Mouse (Mus musculus): ENCODE measurements around the gene Rdh16f2. TPM values are rescaled to one million over a fixed set of nuclear protein-coding genes. Genes with fewer than 3 reads are reported as not detected.
A peak's percentile ranks its signal among the peaks of the same experiment; 100 is the strongest.

The Rdh16f2 gene
- polyA plus RNA-seq, 1 experiment from 2014 or later = not detected

- ChIA-PET CTCF (no interaction called here), POLR2A (no interaction called here)
- ATAC-seq (no peak), DNase-seq (ENCODE audit: low read depth, low spot score) (no peak)
- in situ Hi-C loops (cut with MboI; ENCODE audit: low pct_unique_long_range_greater_than_20kb) = no loop called here
- no peak for TF ChIP-seq CTCF (IDR thresholded peaks at IDR 0.05)
- no peaks in the 10 kb centered on the region for H3K27me3 ChIP-seq
These were observed 16.6 kb upstream of the Rdh16f2 start, which contains the start of gene Rdh19 for GRCm38 (mm10) chr10:127849628-127850027. Gene Rdh19 (plus strand): TSS chr10:127849928.

GRCm38 (mm10) chr10:127856376-127856775 lies 9.9 kb upstream of the Rdh16f2 start:
- CTCF ChIA-PET = no interaction called here
- POLR2A ChIA-PET = no interaction called here
- TF ChIP-seq CTCF (IDR thresholded peaks at IDR 0.05) = no peak
- ATAC-seq (no peak), DNase-seq (ENCODE audit: low read depth, low spot score) (no peak)
- in situ Hi-C loops (cut with MboI; ENCODE audit: low pct_unique_long_range_greater_than_20kb) = no loop called here
- peaks cover 3% of the 10 kb centered on the region for H3K27me3 ChIP-seq

- no peak for DNase-seq (ENCODE audit: low read depth, low spot score)
- no peak for TF ChIP-seq CTCF (IDR thresholded peaks at IDR 0.05)
- ATAC-seq = no peak
- no peaks in the 10 kb centered on the region for H3K27me3 ChIP-seq
- ChIA-PET POLR2A (no interaction called here), CTCF (no interaction called here)
- in situ Hi-C loops (cut with MboI; ENCODE audit: low pct_unique_long_range_greater_than_20kb) = no loop called here
These were observed 1.3 kb upstream of the Rdh16f2 start for GRCm38 (mm10) chr10:127864931-127865330.

GRCm38 (mm10) chr10:127872484-127872883 lies 6.2 kb downstream of the Rdh16f2 start:
- ATAC-seq (no peak), DNase-seq (ENCODE audit: low read depth, low spot score) (no peak)
- POLR2A ChIA-PET = no interaction called here
- H3K27me3 ChIP-seq = no peaks in the 10 kb centered on the region
- CTCF ChIA-PET = interaction anchor here (1.2 kb wide), 1 partner anchor 51 kb away, joined by 4 read pairs; no protein-coding TSS in a partner anchor
- in situ Hi-C loops (cut with MboI; ENCODE audit: low pct_unique_long_range_greater_than_20kb) = loop anchor here (10.0 kb wide), 1 partner anchor 108 kb away; no protein-coding TSS in a partner anchor
- peak; percentile 47 for TF ChIP-seq CTCF (IDR thresholded peaks at IDR 0.05)

- no peaks in the 10 kb centered on the region for H3K27me3 ChIP-seq
- ATAC-seq = no peak
- no peak for TF ChIP-seq CTCF (IDR thresholded peaks at IDR 0.05)
- ChIA-PET POLR2A (no interaction called here), CTCF (no interaction called here)
- no peak for DNase-seq (ENCODE audit: low read depth, low spot score)
- in situ Hi-C loops (cut with MboI; ENCODE audit: low pct_unique_long_range_greater_than_20kb) = loop anchor here (10.0 kb wide), 1 partner anchor 113 kb away; no protein-coding TSS in a partner anchor
These were observed 11.4 kb downstream of the Rdh16f2 start for GRCm38 (mm10) chr10:127877681-127878080.

- no peak for ATAC-seq
These were observed 12.2 kb downstream of the Rdh16f2 start for GRCm38 (mm10) chr10:127878262-127879057.

GRCm38 (mm10) chr10:127879155-127879688 lies 12.9 kb downstream of the Rdh16f2 start:
- H3K27me3 ChIP-seq = no peaks in the 10 kb centered on the region
- DNase-seq (ENCODE audit: low read depth, low spot score) = no peak
- ChIA-PET POLR2A (no interaction called here), CTCF (no interaction called here)
- in situ Hi-C loops (cut with MboI; ENCODE audit: low pct_unique_long_range_greater_than_20kb) = loop anchor here (10.0 kb wide), 1 partner anchor 114 kb away; no protein-coding TSS in a partner anchor
- ATAC-seq = no peak
- TF ChIP-seq CTCF (IDR thresholded peaks at IDR 0.05) = no peak

More at GRCm38 (mm10) chr10:127878262-127879057, 12.2 kb downstream of the Rdh16f2 start:
- in situ Hi-C loops (cut with MboI; ENCODE audit: low pct_unique_long_range_greater_than_20kb) = loop anchor here (10.0 kb wide), 1 partner anchor 114 kb away; no protein-coding TSS in a partner anchor
- ChIA-PET POLR2A (no interaction called here), CTCF (no interaction called here)
- TF ChIP-seq CTCF (IDR thresholded peaks at IDR 0.05) = no peak
- H3K27me3 ChIP-seq = no peaks in the 10 kb centered on the region
- DNase-seq (ENCODE audit: low read depth, low spot score) = no peak

GRCm38 (mm10) chr10:127881041-127881440 lies 14.8 kb downstream of the Rdh16f2 start:
- H3K27me3 ChIP-seq = no peaks in the 10 kb centered on the region
- no peak for ATAC-seq
- ChIA-PET POLR2A (no interaction called here), CTCF (no interaction called here)
- in situ Hi-C loops (cut with MboI; ENCODE audit: low pct_unique_long_range_greater_than_20kb) = no loop called here
- no peak for TF ChIP-seq CTCF (IDR thresholded peaks at IDR 0.05)
- no peak for DNase-seq (ENCODE audit: low read depth, low spot score)

- in situ Hi-C loops (cut with MboI; ENCODE audit: low pct_unique_long_range_greater_than_20kb) = no loop called here
- CTCF ChIA-PET = no interaction called here
- DNase-seq (ENCODE audit: low read depth, low spot score) = no peak
- ATAC-seq = no peak
- H3K27me3 ChIP-seq = no peaks in the 10 kb centered on the region
- no peak for TF ChIP-seq CTCF (IDR thresholded peaks at IDR 0.05)
- POLR2A ChIA-PET = no interaction called here
These were observed 20.3 kb downstream of the Rdh16f2 start for GRCm38 (mm10) chr10:127886551-127886950.

GRCm38 (mm10) chr10:127886971-127887370 lies 20.7 kb downstream of the Rdh16f2 start:
- in situ Hi-C loops (cut with MboI; ENCODE audit: low pct_unique_long_range_greater_than_20kb) = no loop called here
- no peak for TF ChIP-seq CTCF (IDR thresholded peaks at IDR 0.05)
- ChIA-PET POLR2A (no interaction called here), CTCF (no interaction called here)
- ATAC-seq (no peak), DNase-seq (ENCODE audit: low read depth, low spot score) (no peak)
- no peaks in the 10 kb centered on the region for H3K27me3 ChIP-seq

- ChIA-PET POLR2A (no interaction called here), CTCF (no interaction called here)
- ATAC-seq = no peak
- TF ChIP-seq CTCF (IDR thresholded peaks at IDR 0.05) = no peak
- in situ Hi-C loops (cut with MboI; ENCODE audit: low pct_unique_long_range_greater_than_20kb) = no loop called here
- H3K27me3 ChIP-seq = no peaks in the 10 kb centered on the region
- no peak for DNase-seq (ENCODE audit: low read depth, low spot score)
These were observed 22.3 kb downstream of the Rdh16f2 start, which contains the start of gene Rdh7 for GRCm38 (mm10) chr10:127888605-127889004. Gene Rdh7 (minus strand): TSS chr10:127888817.
